Mouse (Mus musculus): ENCODE data around the gene Tex47. TPM values are rescaled to one million over a fixed set of nuclear protein-coding genes. Genes with fewer than 3 reads are reported as not detected.

The Tex47 gene
- polyA plus RNA-seq (2012; rRNA removed), result not detected in 2 replicates

DNA sequence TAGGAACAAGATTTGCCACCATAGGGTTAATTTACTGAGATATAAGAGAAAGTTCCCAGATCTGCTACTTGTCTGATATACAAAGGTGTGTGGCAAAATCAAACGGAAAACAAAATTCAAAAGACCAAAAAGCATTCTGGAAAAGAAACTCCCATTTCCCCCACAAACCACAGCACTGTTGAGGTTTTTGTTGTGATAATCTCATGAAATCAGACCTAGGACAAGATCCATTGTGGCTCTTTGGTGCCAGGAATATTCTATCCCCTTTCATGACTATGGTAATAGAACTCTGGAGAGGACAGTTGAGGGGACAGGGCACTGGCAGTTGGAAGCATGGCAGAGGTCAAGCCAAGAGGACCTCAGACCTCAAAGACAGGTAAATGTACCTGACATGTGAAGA, at the start of gene Tex47:
TSS of gene Tex47 (plus strand) at position 301 of the 400 bp plus-strand sequence.
- no peak for DNase-seq (ENCODE audit: low read depth, low spot score)
- 73% methylated on average over 1 of the region's 1 CpGs for WGBS

DNA sequence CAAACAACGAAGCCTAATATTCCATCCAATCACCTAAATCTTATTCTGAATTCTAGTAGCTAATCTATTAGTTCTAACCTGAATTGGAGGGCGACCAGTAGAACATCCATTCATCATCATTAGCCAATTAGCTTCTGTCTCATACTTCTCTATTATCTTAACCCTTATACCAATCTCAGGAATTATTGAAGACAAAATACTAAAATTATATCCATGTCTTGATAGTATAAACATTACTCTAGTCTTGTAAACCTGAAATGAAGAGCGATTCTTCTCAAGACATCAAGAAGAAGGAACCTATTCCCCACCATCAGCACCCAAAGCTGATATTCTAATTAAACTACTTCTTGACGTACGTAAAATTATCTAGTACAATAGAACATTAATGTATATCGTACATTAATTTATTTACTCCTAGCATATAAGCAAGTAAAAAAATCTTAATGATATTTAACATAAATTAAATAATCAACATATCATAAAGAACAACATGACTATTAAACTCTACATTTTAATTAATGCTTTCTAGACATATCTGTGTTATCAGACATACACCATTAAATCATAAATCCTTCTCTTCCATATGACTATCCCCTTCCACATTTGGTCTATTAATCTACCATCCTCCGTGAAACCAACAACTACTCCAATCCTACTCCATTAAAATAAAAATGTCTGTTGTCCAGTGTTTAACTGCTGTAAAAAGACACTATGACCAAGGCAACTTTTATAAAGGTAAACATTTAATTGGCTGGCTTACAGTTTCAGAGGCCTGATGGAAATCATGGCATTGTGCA, 27.1 kb upstream of the Tex47 start:
- WGBS, result 84% methylated on average over 7 of the region's 7 CpGs
- no peak for DNase-seq (ENCODE audit: low read depth, low spot score)

DNA sequence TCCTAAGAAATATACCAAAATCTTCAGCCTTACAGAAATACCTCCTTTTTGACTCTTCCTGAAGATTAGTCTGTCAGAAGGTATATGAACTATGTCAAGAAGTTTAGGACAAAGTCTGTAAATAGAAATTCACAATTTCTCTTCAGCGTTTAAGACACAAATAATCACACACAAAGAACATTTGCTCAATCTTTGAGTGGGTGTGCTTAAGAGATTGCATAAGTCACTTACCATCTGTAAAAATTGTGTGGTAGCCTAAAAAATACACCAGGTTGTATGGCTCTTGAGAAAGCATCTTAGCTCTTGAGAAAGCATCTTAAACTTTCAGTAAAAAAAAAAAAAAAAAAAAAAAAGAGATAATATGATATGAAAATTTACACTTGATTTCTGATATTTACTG, 19.6 kb upstream of the Tex47 start:
- DNase-seq (ENCODE audit: low read depth, low spot score), result no peak
- 84% methylated on average over 1 of the region's 1 CpGs for WGBS

DNA sequence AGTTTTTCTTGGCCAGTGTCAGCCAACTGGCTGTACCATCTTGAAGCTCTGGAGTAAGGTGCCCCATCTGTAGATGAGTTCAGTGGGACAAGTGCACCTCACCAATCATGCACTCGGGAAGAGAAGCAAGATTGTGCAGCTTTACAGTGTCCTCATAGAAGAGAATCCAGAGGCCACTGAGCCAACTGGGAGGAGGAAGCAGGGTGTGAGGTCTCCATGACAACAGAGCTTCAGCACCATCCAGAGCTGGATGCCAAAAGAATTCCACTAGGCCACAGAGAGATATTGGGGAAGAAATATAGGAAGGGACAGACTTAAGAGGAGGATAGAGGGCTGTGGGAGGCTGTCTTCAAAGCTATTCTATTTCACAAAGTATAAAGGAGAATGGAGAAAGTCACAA, 950 bp upstream of the Tex47 start:
- WGBS, result 61% methylated on average over 1 of the region's 1 CpGs
- no peak for DNase-seq (ENCODE audit: low read depth, low spot score)

DNA sequence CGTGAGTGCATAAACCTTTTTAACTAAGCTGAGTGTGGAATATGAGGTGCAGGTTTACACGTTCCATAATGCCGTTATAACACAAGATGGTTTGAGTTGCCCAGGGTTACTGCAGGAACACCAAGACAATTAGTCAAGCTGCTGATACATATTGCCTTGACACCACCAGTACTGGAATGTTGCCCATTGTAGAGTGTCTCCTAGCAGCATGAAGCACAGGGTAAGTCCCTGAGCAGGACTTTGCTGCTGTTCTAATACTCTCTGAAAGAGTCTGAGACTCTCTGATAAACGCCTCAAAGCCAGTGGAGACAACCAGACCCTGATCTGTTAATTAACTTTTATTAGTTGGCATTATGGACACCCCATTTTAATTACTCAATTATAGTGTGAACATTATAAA, 21.7 kb downstream of the Tex47 start:
- DNase-seq (ENCODE audit: low read depth, low spot score), result no peak
- WGBS, result 82% methylated on average over 4 of the region's 4 CpGs

DNA sequence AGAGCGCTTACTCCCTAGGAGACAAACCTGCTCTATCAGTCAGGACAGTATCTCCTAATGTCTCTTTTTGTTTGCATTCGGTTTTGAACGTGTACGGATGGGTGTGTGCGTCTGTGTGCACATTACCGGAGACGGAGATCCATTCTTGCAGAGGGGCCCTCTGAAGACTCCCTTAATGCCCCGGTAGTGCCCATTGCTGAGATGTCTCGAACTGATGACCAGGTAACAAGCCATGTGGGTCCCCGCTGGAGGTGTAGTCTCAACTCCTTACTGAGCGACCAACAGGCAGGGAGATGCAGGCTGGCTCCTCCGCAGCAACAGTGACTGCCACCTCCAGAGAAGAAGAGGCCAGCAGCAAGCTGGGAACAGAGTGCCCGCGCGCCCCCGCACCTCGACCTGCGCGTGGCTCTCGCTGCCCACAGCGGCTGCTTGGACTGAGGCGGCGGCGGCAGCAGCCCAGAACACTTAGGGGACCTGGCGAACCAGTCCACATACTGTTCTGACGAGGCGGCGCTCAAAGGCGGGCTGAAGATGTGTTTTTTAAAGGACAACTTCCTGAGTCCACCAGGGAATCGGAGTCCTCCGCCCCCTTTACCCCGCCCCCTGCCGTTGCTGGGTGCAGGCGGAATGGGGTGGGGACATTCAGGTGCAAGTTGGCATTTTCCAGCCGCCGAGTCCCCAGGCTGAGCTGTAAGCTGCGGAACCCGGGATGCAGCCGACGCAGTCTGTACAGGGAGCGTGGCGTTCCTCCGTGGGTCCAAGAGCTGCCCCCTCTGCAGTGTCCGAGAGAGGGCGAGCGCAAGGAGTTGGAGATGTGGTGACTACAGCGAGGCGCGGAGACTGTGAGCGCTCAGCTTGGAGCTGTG, 40.5 kb downstream of the Tex47 start, which contains the start of gene Zfp804b:
TSS of gene Zfp804b (minus strand) at position 612 of the 866 bp plus-strand sequence.
- 1% methylated on average over 50 of the region's 50 CpGs for WGBS
- DNase-seq (ENCODE audit: low read depth, low spot score), result no peak

DNA sequence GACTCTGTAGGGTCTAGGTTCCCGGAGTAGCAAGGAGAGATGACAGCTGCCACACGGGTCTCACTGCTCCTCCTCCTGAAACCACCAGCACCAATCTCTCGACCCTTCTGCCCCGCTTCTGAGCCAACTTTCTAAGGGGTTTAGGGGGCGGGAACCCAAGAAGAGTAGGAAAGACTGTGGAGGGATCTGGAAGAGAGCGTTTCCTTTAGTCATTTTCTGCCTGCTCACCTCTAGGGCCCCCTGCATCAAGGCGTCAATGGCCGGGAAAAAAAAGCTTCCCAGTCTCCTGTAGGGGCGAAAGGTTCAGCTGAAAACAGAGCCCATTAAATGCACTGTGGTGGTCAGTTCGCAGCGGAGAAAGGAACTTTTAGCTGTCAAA, 41.1 kb downstream of the Tex47 start:
- no peak for DNase-seq (ENCODE audit: low read depth, low spot score)
- WGBS, result 2% methylated on average over 11 of the region's 11 CpGs

Other genes with a start within 250 kb of the Tex47 start
- not detected in 2 replicates for gene Zfp804b, start 40.6 kb downstream of the Tex47 start, polyA plus RNA-seq (2012; rRNA removed)